Mouse (Mus musculus) liver, embryonic 15.5 days (tissue): Measurements from ENCODE around the gene Vamp2. TPM values are rescaled to one million over a fixed set of nuclear protein-coding genes. Genes with fewer than 3 reads are reported as not detected.
A peak's percentile ranks its signal among the peaks of the same experiment; 100 is the strongest.

Experiments used
- ATAC-seq: fragments of 200-750 bp; cut with Nextera tagmentation; 2 replicates; pipeline ENCODE4 v1.8.0; 2017; ENCODE audit warnings: moderate number of reproducible peaks, mild to moderate bottlenecking, moderate library complexity; ENCODE audit not compliant: insufficient read depth
- H3K27ac ChIP-seq: fragments of 300-500 bp; sonication (generic); replicated peaks from 2 replicates; pipeline ENCODE4 v1.5.1; 2015; ENCODE audit warnings: mild to moderate bottlenecking, inconsistent platforms
- H3K27me3 ChIP-seq: fragments of 300-500 bp; sonication (generic); 2 replicates; pipeline ENCODE4 v1.6.1; 2015; ENCODE audit warnings: mild to moderate bottlenecking, inconsistent platforms
- H3K36me3 ChIP-seq: fragments of 300-500 bp; sonication (generic); replicated peaks from 2 replicates; pipeline ENCODE4 v1.6.1; 2015; ENCODE audit warnings: moderate library complexity, mild to moderate bottlenecking, inconsistent platforms
- H3K4me1 ChIP-seq: fragments of 300-500 bp; sonication (generic); replicated peaks from 2 replicates; pipeline ENCODE4 v1.6.1; 2015; ENCODE audit warnings: inconsistent platforms
- H3K4me2 ChIP-seq: fragments of 300-500 bp; sonication (generic); 2 replicates; pipeline ENCODE4 v1.6.1; 2015; ENCODE audit warnings: moderate library complexity, mild to moderate bottlenecking, inconsistent platforms
- H3K4me3 ChIP-seq: fragments of 300-500 bp; sonication (generic); replicated peaks from 2 replicates; pipeline ENCODE4 v1.5.1; 2015; ENCODE audit warnings: mild to moderate bottlenecking, inconsistent platforms
- H3K9ac ChIP-seq: fragments of 300-500 bp; sonication (generic); 2 replicates; pipeline ENCODE4 v1.6.1; 2015; ENCODE audit warnings: moderate library complexity, mild to moderate bottlenecking, inconsistent platforms
- H3K9me3 ChIP-seq: fragments of 300-500 bp; sonication (generic); replicated peaks from 2 replicates; pipeline ENCODE4 v1.6.1; 2016; ENCODE audit warnings: inconsistent platforms
- WGBS: fragments of 180-500 bp; shearing (Covaris S2); methylation state at CpG from one replicate; pipeline ENCODE4 v1.1.7; 2015; ENCODE audit warnings: mixed read lengths; ENCODE audit not compliant: insufficient replicate concordance; 5-methylcytosine and 5-hydroxymethylcytosine counted together
- polyA plus RNA-seq: library from polyadenylated mRNA; unstranded; fragments of >200 nt; fragmentation: Nextera tagmentation; extraction: Ambion mirVana; gene quantifications from 2 replicates; pipeline ENCODE4 v1.2.1, GENCODE M21; 2015

The Vamp2 gene
- polyA plus RNA-seq = 14.9 and 19.6 TPM in 2 replicates

- Histone ChIP-seq H3K36me3 (peaks cover 34% of the 10 kb centered on the region), H3K9me3 (no peaks in the 10 kb centered on the region), H3K27me3 (no peaks in the 10 kb centered on the region), H3K4me1 (peaks cover 47% of the 10 kb centered on the region), H3K4me2 (peak within 1 kb of the TSS; percentile 82), H3K4me3 (peak within 1 kb of the TSS; percentile 99), H3K27ac (peak within 1 kb of the TSS; percentile 94), H3K9ac (peak within 1 kb of the TSS; percentile 100)
- peak; percentile 57 for ATAC-seq
- WGBS = 1% methylated on average over 65 of the region's 67 CpGs
Observed at GRCm38 (mm10) chr11:69088103-69088855, at the start of gene Vamp2. Gene Vamp2, plus strand, starts transcription at chr11:69088490.

- Histone ChIP-seq H3K9ac (peak within 1 kb of the TSS; percentile 90), H3K4me3 (peak within 1 kb of the TSS; percentile 85), H3K27ac (peak within 1 kb of the TSS; percentile 93), H3K27me3 (no peaks in the 10 kb centered on the region), H3K4me2 (peak within 1 kb of the TSS; percentile 74), H3K4me1 (peaks cover 53% of the 10 kb centered on the region), H3K9me3 (no peaks in the 10 kb centered on the region), H3K36me3 (peaks cover 36% of the 10 kb centered on the region)
- under 1% methylated on average over 54 of the region's 54 CpGs for WGBS
- peak; percentile 81 for ATAC-seq
Observed at GRCm38 (mm10) chr11:69045531-69046394, 42.5 kb upstream of the Vamp2 start, which contains the start of gene Aurkb. Gene Aurkb, plus strand, starts transcription at chr11:69045647.

- ATAC-seq = no peak
- 7% methylated on average over 9 of the region's 9 CpGs for WGBS
- Histone ChIP-seq H3K9me3 (no peaks in the 10 kb centered on the region), H3K4me1 (peaks cover 55% of the 10 kb centered on the region), H3K4me3 (peak overlapping the region; percentile 85), H3K4me2 (peak overlapping the region; percentile 74), H3K9ac (peak overlapping the region; percentile 90), H3K27ac (peak overlapping the region; percentile 93), H3K27me3 (no peaks in the 10 kb centered on the region), H3K36me3 (peaks cover 42% of the 10 kb centered on the region)
Observed at GRCm38 (mm10) chr11:69046395-69046774, 41.9 kb upstream of the Vamp2 start.

- peak overlapping the region; percentile 26; the same call in 1 of the 2 replicates for H3K27ac ChIP-seq
- WGBS = 87% methylated on average over 12 of the region's 12 CpGs
- peak overlapping the region; percentile 22; the same call in 1 of the 2 replicates for H3K9ac ChIP-seq
- peak overlapping the region; percentile 74 for H3K4me2 ChIP-seq
- H3K36me3 ChIP-seq = peaks cover 54% of the 10 kb centered on the region
- ATAC-seq = no peak
- H3K27me3 ChIP-seq = no peaks in the 10 kb centered on the region
- peaks cover 53% of the 10 kb centered on the region for H3K4me1 ChIP-seq
- peak overlapping the region; percentile 85 for H3K4me3 ChIP-seq
- H3K9me3 ChIP-seq = no peaks in the 10 kb centered on the region
Observed at GRCm38 (mm10) chr11:69047592-69047991, 40.7 kb upstream of the Vamp2 start.

- H3K27me3 ChIP-seq = no peaks in the 10 kb centered on the region
- H3K4me3 ChIP-seq = peak overlapping the region; percentile 85
- H3K36me3 ChIP-seq = peaks cover 58% of the 10 kb centered on the region
- 87% methylated on average over 14 of the region's 14 CpGs for WGBS
- H3K4me1 ChIP-seq = peaks cover 50% of the 10 kb centered on the region
- peak overlapping the region; percentile 74 for H3K4me2 ChIP-seq
- ATAC-seq = no peak
- no peaks in the 10 kb centered on the region for H3K9me3 ChIP-seq
- H3K9ac ChIP-seq = no peak overlapping the region
- no peak overlapping the region for H3K27ac ChIP-seq
Observed at GRCm38 (mm10) chr11:69048151-69048550, 40.1 kb upstream of the Vamp2 start.

GRCm38 (mm10) chr11:69050748-69051147 is 37.5 kb upstream of the Vamp2 start:
- 88% methylated on average over 8 of the region's 8 CpGs for WGBS
- H3K9me3 ChIP-seq = no peaks in the 10 kb centered on the region
- H3K9ac ChIP-seq = no peak overlapping the region
- peaks cover 42% of the 10 kb centered on the region for H3K4me1 ChIP-seq
- H3K4me3 ChIP-seq = no peak overlapping the region
- ATAC-seq = no peak
- no peaks in the 10 kb centered on the region for H3K27me3 ChIP-seq
- peaks cover 71% of the 10 kb centered on the region for H3K36me3 ChIP-seq
- H3K27ac ChIP-seq = no peak overlapping the region
- no peak overlapping the region for H3K4me2 ChIP-seq

- Histone ChIP-seq H3K4me1 (peaks cover 43% of the 10 kb centered on the region), H3K36me3 (peaks cover 71% of the 10 kb centered on the region), H3K4me3 (no peak overlapping the region), H3K27ac (no peak overlapping the region), H3K27me3 (no peaks in the 10 kb centered on the region), H3K9ac (no peak overlapping the region), H3K9me3 (no peaks in the 10 kb centered on the region), H3K4me2 (no peak overlapping the region)
- ATAC-seq = no peak
- WGBS = 74% methylated on average over 4 of the region's 4 CpGs
Observed at GRCm38 (mm10) chr11:69051771-69052170, 36.5 kb upstream of the Vamp2 start.

GRCm38 (mm10) chr11:69052824-69053421 is 35.4 kb upstream of the Vamp2 start:
- no peak for ATAC-seq

GRCm38 (mm10) chr11:69053848-69054247 is 34.4 kb upstream of the Vamp2 start:
- Histone ChIP-seq H3K36me3 (peaks cover 54% of the 10 kb centered on the region), H3K4me2 (no peak overlapping the region), H3K9me3 (no peaks in the 10 kb centered on the region), H3K27ac (no peak overlapping the region), H3K4me1 (peaks cover 35% of the 10 kb centered on the region), H3K27me3 (no peaks in the 10 kb centered on the region), H3K9ac (no peak overlapping the region), H3K4me3 (no peak overlapping the region)
- WGBS = 52% methylated on average over 3 of the region's 3 CpGs
- no peak for ATAC-seq

More at GRCm38 (mm10) chr11:69052824-69053421, 35.4 kb upstream of the Vamp2 start:
- H3K4me2 ChIP-seq = no peak overlapping the region
- no peak overlapping the region for H3K9ac ChIP-seq
- H3K27ac ChIP-seq = no peak overlapping the region
- H3K4me1 ChIP-seq = peaks cover 35% of the 10 kb centered on the region
- WGBS = 77% methylated on average over 2 of the region's 2 CpGs
- H3K4me3 ChIP-seq = no peak overlapping the region
- H3K27me3 ChIP-seq = no peaks in the 10 kb centered on the region
- no peaks in the 10 kb centered on the region for H3K9me3 ChIP-seq
- peaks cover 64% of the 10 kb centered on the region for H3K36me3 ChIP-seq

GRCm38 (mm10) chr11:69058265-69058664 is 30.0 kb upstream of the Vamp2 start:
- Histone ChIP-seq H3K27ac (peak overlapping the region; percentile 89), H3K4me3 (peak overlapping the region; percentile 77), H3K4me2 (peak overlapping the region; percentile 99), H3K4me1 (peaks cover 45% of the 10 kb centered on the region), H3K9ac (peak overlapping the region; percentile 66), H3K27me3 (no peaks in the 10 kb centered on the region), H3K9me3 (no peaks in the 10 kb centered on the region), H3K36me3 (peaks cover 12% of the 10 kb centered on the region; the same call in 1 of the 2 replicates)
- ATAC-seq = no peak
- WGBS = 54% methylated on average over 2 of the region's 2 CpGs
